Mouse (Mus musculus): Measurements from ENCODE around the gene Paics. TPM values are rescaled to one million over a fixed set of nuclear protein-coding genes. Genes with fewer than 3 reads are reported as not detected.
A peak's percentile ranks its signal among the peaks of the same experiment; 100 is the strongest.

The Paics gene
- polyA plus RNA-seq, 1 experiment from 2014 or later = 396 TPM

DNA sequence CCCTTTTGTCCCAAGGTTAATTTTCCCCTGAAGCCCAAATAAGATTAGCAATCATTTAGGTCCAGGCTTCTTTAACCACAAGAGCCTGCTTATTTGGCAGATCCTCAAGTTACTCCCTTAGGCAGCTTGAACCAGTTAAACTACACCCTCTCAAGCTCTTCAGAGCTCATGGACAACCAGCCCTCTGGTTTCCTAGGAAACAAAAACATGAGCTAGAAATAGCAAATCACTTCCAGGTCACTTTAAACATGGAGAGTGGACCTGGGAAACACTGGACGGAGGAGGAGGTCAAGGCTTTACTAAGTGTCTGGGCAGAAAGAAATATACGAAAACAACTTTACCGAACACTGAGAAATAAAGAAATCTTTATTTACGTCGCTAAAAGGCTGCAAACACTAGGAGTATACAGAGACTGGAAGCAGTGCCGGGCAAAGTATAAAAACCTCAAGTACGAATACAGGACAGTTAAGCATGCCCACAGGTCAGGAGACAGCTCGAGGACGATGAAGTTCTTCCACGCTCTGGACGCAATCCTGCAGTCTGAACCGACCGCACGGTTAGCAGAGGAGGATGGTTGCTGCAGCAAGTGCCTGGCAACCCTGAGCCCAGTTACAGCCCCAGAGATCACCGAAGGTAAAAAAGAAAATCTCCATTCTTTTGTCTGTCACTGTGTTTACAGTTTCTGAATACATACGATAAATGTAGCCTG is 22.8 kb upstream of the Paics start:
- ATAC-seq (ENCODE audit: insufficient number of reproducible peaks, insufficient read depth, low FRiP score, low TSS enrichment, low read depth) = no peak
- no peak overlapping the region for H3K4me3 ChIP-seq (replicated peaks)
- H3K4me2 ChIP-seq = no peak overlapping the region
- H3K4me1 ChIP-seq (replicated peaks) = peaks cover 14% of the 10 kb centered on the region
- no peak overlapping the region for H3K9ac ChIP-seq (replicated peaks)
- H3K9me3 ChIP-seq = no peaks in the 10 kb centered on the region; the same call in 1 of the 2 replicates
- H3K36me3 ChIP-seq = peaks cover 42% of the 10 kb centered on the region
- 79% methylated on average over 16 of the region's 16 CpGs for WGBS
- peak overlapping the region; percentile 75 for H3K27ac ChIP-seq
- no peaks in the 10 kb centered on the region for H3K27me3 ChIP-seq

DNA sequence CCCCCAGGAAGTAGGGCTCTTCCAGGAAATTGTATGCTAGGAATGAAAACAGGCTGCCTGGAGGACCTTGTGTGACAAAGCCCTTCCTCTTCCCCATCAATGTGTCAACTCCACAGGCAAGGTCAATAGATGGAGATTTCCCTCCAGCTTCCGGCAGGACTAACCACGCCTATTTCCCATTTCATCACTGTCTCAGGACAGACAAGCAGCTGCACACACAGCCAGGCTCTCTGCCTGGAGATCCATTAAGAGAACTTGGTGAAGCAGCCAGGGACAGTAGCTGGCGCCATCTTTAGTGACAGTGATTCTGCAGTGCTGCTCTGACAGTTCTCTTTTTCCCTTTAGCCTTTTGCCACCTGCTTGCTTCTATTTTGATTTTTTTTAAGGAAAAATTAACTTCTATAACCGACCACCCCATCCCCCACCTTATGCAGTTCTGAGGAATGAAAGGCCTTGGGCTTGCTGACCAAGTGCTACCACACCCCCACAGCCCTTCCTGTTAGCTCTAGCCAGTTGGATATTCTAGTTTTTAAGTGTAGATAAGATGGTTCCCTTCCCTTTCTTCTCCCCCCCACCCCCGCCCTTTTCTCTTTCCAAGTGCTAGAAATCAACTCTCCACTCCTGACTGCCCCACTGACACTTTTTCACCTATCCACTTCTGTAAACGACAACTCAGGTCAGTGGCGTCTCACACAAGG is 21.8 kb upstream of the Paics start:
- Histone ChIP-seq H3K4me2 (no peak overlapping the region), H3K27ac (no peak overlapping the region), H3K27me3 (no peaks in the 10 kb centered on the region), H3K4me3 (replicated peaks) (no peak overlapping the region), H3K36me3 (peaks cover 34% of the 10 kb centered on the region), H3K9ac (replicated peaks) (no peak overlapping the region), H3K4me1 (replicated peaks) (peaks cover 14% of the 10 kb centered on the region), H3K9me3 (no peaks in the 10 kb centered on the region; the same call in 1 of the 2 replicates)
- no peak for ATAC-seq (ENCODE audit: insufficient number of reproducible peaks, insufficient read depth, low FRiP score, low TSS enrichment, low read depth)
- 81% methylated on average over 7 of the region's 7 CpGs for WGBS

GRCm38 (mm10) chr5:76939717-76940116 is 11.4 kb upstream of the Paics start:
- WGBS = 92% methylated on average over 8 of the region's 8 CpGs
- H3K27me3 ChIP-seq = no peaks in the 10 kb centered on the region
- H3K4me2 ChIP-seq = no peak overlapping the region
- peaks cover 13% of the 10 kb centered on the region for H3K36me3 ChIP-seq
- H3K4me3 ChIP-seq (replicated peaks) = no peak overlapping the region
- H3K4me1 ChIP-seq (replicated peaks) = peaks cover under 1% of the 10 kb centered on the region
- H3K27ac ChIP-seq = no peak overlapping the region
- H3K9me3 ChIP-seq = no peaks in the 10 kb centered on the region
- no peak for ATAC-seq (ENCODE audit: insufficient number of reproducible peaks, insufficient read depth, low FRiP score, low TSS enrichment, low read depth)
- H3K9ac ChIP-seq (replicated peaks) = no peak overlapping the region

DNA sequence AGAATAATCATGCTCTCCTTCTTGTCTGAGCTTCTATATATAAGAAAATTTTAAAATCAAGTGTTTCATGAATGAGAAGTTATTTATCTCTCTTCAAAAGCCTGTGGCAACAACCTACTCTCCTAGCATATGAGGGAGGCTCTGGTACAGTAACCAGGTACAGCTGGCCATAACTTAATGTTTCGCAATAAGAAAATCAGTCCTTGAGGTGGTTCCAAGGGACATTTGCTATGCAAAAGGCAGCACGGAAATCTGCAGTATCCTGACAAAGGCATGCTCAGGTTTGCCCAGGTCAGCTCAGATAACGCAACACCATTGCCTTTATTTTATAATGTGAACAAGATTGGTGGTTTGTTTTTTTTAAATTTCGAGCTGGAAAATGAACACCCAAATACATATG is 9.1 kb upstream of the Paics start:
- Histone ChIP-seq H3K4me1 (replicated peaks) (peaks cover 18% of the 10 kb centered on the region), H3K4me3 (replicated peaks) (no peak overlapping the region), H3K27ac (no peak overlapping the region), H3K36me3 (peaks cover 22% of the 10 kb centered on the region), H3K4me2 (no peak overlapping the region), H3K27me3 (no peaks in the 10 kb centered on the region), H3K9me3 (no peaks in the 10 kb centered on the region), H3K9ac (replicated peaks) (no peak overlapping the region)
- ATAC-seq (ENCODE audit: insufficient number of reproducible peaks, insufficient read depth, low FRiP score, low TSS enrichment, low read depth) = no peak
- 89% methylated on average over 4 of the region's 4 CpGs for WGBS

DNA sequence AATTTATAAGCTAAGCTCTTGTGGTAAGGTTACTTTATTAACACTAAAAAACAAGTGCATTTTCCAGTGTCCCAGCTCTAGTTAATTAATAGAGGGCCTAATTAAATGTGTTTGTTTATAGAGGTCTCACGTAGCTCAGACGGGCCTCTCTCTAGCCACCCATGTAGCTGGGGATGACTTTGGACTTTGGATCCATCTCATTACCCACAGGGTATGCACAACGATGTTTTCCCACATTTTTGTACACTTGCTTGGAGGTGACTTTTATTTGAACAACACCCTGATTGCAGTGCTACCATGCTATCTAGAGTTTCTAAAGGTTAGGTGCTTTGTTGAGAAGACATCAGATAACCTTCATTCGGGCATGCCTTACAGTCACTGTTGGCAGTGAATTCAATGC is 8.6 kb upstream of the Paics start:
- 85% methylated on average over 4 of the region's 4 CpGs for WGBS
- no peak overlapping the region for H3K4me3 ChIP-seq (replicated peaks)
- no peak overlapping the region for H3K9ac ChIP-seq (replicated peaks)
- ATAC-seq (ENCODE audit: insufficient number of reproducible peaks, insufficient read depth, low FRiP score, low TSS enrichment, low read depth) = no peak
- H3K4me1 ChIP-seq (replicated peaks) = peaks cover 18% of the 10 kb centered on the region
- peaks cover 27% of the 10 kb centered on the region for H3K36me3 ChIP-seq
- no peak overlapping the region for H3K4me2 ChIP-seq
- no peaks in the 10 kb centered on the region for H3K9me3 ChIP-seq
- H3K27ac ChIP-seq = no peak overlapping the region
- H3K27me3 ChIP-seq = no peaks in the 10 kb centered on the region

DNA sequence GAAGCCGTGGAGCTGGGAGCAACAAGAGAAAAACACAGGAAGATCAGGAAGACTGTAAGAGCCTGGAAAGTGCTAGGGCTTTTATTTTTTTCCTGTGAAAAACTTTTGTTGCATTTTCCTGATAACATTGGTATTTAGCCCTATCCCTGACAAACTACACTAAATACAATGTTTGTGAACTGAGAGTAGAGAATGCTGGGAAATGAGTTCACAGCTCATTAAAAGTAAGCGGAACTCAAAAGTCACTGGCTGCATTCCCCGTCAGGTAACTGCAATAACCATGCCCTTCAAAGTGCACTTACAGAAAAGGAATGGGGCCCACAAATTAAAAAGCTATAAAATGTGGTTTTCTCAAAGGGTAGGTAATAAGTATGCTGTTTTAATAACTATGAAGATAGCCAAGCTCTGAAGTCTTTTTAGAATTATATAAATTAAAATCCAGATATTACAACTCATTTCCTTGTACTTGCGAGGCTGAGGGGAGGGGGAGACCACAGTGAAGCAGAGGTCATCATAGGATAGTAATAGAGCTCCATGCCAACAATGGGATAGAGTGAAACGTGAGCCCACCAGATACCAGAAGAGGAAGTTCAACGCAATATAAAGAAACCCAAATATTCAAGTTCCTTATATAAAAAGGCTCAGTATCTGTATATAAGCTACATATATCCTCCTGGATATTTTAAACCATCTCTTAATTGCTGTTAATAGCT is 6.0 kb upstream of the Paics start:
- ATAC-seq (ENCODE audit: insufficient number of reproducible peaks, insufficient read depth, low FRiP score, low TSS enrichment, low read depth) = no peak
- H3K36me3 ChIP-seq = peaks cover 29% of the 10 kb centered on the region
- H3K4me3 ChIP-seq (replicated peaks) = no peak overlapping the region
- no peaks in the 10 kb centered on the region for H3K27me3 ChIP-seq
- peaks cover 34% of the 10 kb centered on the region for H3K4me1 ChIP-seq (replicated peaks)
- H3K9me3 ChIP-seq = no peaks in the 10 kb centered on the region
- no peak overlapping the region for H3K9ac ChIP-seq (replicated peaks)
- H3K4me2 ChIP-seq = no peak overlapping the region
- no peak overlapping the region for H3K27ac ChIP-seq
- 43% methylated on average over 6 of the region's 6 CpGs for WGBS

DNA sequence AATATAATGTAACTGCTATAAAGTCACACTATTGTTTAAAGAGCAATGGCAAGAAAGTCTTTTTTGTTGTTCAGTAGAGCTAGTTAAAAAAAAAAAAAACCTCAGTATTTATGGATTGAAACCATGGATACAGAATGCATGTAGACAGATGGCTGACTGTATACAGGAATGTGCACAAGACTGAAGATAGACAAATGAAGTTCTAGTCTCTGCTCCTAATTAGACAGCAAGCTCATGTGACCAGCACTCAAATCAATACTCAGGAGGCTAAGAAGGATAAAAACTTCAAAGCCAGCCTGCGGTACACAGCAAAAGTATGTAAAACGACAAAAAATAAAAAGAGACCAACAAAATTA is 5.5 kb upstream of the Paics start:
- Histone ChIP-seq H3K9me3 (no peaks in the 10 kb centered on the region), H3K27ac (peak overlapping the region; percentile 17; the same call in 1 of the 2 replicates), H3K36me3 (peaks cover 26% of the 10 kb centered on the region), H3K27me3 (no peaks in the 10 kb centered on the region), H3K4me3 (replicated peaks) (no peak overlapping the region), H3K4me2 (no peak overlapping the region), H3K4me1 (replicated peaks) (peaks cover 38% of the 10 kb centered on the region), H3K9ac (replicated peaks) (no peak overlapping the region)
- no peak for ATAC-seq (ENCODE audit: insufficient number of reproducible peaks, insufficient read depth, low FRiP score, low TSS enrichment, low read depth)
- WGBS = 65% methylated on average over 2 of the region's 2 CpGs

- Histone ChIP-seq H3K27ac (no peak overlapping the region), H3K9me3 (no peaks in the 10 kb centered on the region), H3K9ac (replicated peaks) (no peak overlapping the region), H3K4me2 (no peak overlapping the region), H3K36me3 (peaks cover 24% of the 10 kb centered on the region), H3K4me3 (replicated peaks) (no peak overlapping the region), H3K27me3 (no peaks in the 10 kb centered on the region), H3K4me1 (replicated peaks) (peaks cover 38% of the 10 kb centered on the region)
- no peak for ATAC-seq (ENCODE audit: insufficient number of reproducible peaks, insufficient read depth, low FRiP score, low TSS enrichment, low read depth)
- WGBS = 81% methylated on average over 4 of the region's 4 CpGs
Measured at GRCm38 (mm10) chr5:76947142-76947541, 4.0 kb upstream of the Paics start.

- H3K9me3 ChIP-seq = no peaks in the 10 kb centered on the region
- peaks cover 41% of the 10 kb centered on the region for H3K4me1 ChIP-seq (replicated peaks)
- no peak overlapping the region for H3K4me2 ChIP-seq
- no peak overlapping the region for H3K9ac ChIP-seq (replicated peaks)
- H3K4me3 ChIP-seq (replicated peaks) = no peak overlapping the region
- peaks cover 24% of the 10 kb centered on the region for H3K36me3 ChIP-seq
- no peaks in the 10 kb centered on the region for H3K27me3 ChIP-seq
- H3K27ac ChIP-seq = no peak overlapping the region
- ATAC-seq (ENCODE audit: insufficient number of reproducible peaks, insufficient read depth, low FRiP score, low TSS enrichment, low read depth) = no peak
- 87% methylated on average over 4 of the region's 4 CpGs for WGBS
Measured at GRCm38 (mm10) chr5:76947758-76948157, 3.3 kb upstream of the Paics start.

DNA sequence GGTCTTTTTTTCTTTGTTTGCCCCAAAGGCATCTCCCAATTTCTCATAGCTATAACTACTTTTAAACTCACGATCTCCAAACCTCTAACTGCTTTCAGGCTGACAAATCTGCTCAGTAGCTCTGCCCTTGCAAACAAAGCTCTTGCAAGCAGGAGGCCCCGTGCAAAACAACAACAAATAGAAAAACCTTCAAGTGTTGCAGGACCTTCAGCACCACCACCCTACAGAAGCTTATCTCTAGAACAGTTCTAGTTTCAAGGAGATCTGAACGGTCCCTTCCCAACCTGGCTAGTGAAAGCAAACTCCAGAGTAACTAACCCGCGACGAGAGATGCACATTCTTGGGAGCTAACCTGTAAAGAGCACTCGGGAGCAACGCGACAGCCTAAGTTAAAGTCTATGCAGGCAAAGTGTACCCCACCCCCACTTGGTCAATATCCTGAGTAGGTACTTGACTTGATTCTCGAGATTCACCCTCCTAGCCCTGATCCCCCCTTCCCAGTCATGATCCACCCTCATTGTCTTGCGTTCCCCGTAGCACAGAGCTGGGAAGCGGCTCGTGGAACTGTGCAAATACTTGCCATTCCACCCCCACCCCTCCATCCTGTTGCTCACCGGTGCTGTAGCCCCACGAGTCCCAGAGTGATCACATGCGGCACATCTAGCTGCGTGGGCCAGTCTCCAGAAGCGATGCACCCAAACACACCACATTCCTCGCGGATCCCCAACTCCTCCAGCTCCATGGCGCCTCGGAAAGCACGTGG is 583 bp upstream of the Paics start:
- Histone ChIP-seq H3K36me3 (peaks cover 44% of the 10 kb centered on the region), H3K4me3 (replicated peaks) (peak overlapping the region; percentile 75), H3K9me3 (no peaks in the 10 kb centered on the region), H3K4me2 (peak overlapping the region; percentile 79), H3K27ac (peak overlapping the region; percentile 94), H3K9ac (replicated peaks) (peak overlapping the region; percentile 67), H3K4me1 (replicated peaks) (peaks cover 54% of the 10 kb centered on the region), H3K27me3 (no peaks in the 10 kb centered on the region)
- peak; percentile 29 for ATAC-seq (ENCODE audit: insufficient number of reproducible peaks, insufficient read depth, low FRiP score, low TSS enrichment, low read depth)
- WGBS = 1% methylated on average over 24 of the region's 24 CpGs

Measured in limb, embryonic 12.5 days (tissue).